Mouse (Mus musculus) MEL (cell line): ENCODE data around the gene Hmx3. TPM values are rescaled to one million over a fixed set of nuclear protein-coding genes. Genes with fewer than 3 reads are reported as not detected.

Experiments
- DNase-seq: peaks from one replicate; pipeline ENCODE4 v3.0.0; 2011; ENCODE audit warnings: low read depth, low spot score
- H3K27ac ChIP-seq: 2 replicates; pipeline ENCODE4 v1.5.1; 2012; ENCODE audit warnings: low read depth, mild to moderate bottlenecking, control low read depth, low read length, moderate library complexity; ENCODE audit not compliant: control insufficient read depth
- H3K27me3 ChIP-seq, 2 experiments: fragments of 150-350 bp in 1 of 2; sonication (generic) in 1 of 2; 2 replicates each; pipeline ENCODE4 v1.6.1; 2012; ENCODE audit warnings: low read length in 2 of 2, mild to moderate bottlenecking in 2 of 2, improper control_type of control experiment in 1 of 2, moderate library complexity in 1 of 2; ENCODE audit not compliant: insufficient read depth in 2 of 2, control insufficient read depth in 1 of 2
- H3K36me3 ChIP-seq, 2 experiments: 2 replicates each; pipeline ENCODE4 v1.6.1; 2012 to 2014; ENCODE audit warnings: low read length in 2 of 2, improper control_type of control experiment in 1 of 2, inconsistent platforms in 1 of 2, mild to moderate bottlenecking in 1 of 2; ENCODE audit not compliant: insufficient read depth in 2 of 2, control insufficient read depth in 1 of 2
- H3K4me1 ChIP-seq, 2 experiments: fragments of 150-350 bp in 1 of 2; sonication (generic) in 1 of 2; 2 replicates each; pipeline ENCODE4 v1.6.1; 2012; ENCODE audit warnings: low read length in 2 of 2, improper control_type of control experiment in 1 of 2, mild to moderate bottlenecking in 1 of 2; ENCODE audit not compliant: insufficient read depth in 2 of 2, control insufficient read depth in 1 of 2
- H3K4me3 ChIP-seq, 2 experiments: fragments of 150-350 bp in 1 of 2; sonication (generic) in 1 of 2; 2 replicates each; pipeline ENCODE4 v1.5.1; 2012; ENCODE audit warnings: low read depth in 2 of 2, low read length in 2 of 2, mild to moderate bottlenecking in 2 of 2, moderate library complexity in 2 of 2, control low read depth in 1 of 2, improper control_type of control experiment in 1 of 2; ENCODE audit not compliant: control insufficient read depth in 1 of 2, insufficient read depth in 1 of 2
- H3K79me2 ChIP-seq: 2 replicates; pipeline ENCODE4 v1.6.1; 2012; ENCODE audit warnings: mild to moderate bottlenecking, low read length, moderate library complexity; ENCODE audit not compliant: control insufficient read depth, poor library complexity, insufficient read depth
- H3K9ac ChIP-seq: 2 replicates; pipeline ENCODE4 v1.6.1; 2012; ENCODE audit warnings: low read depth, mild to moderate bottlenecking, control low read depth, low read length, moderate library complexity; ENCODE audit not compliant: control insufficient read depth, poor library complexity, severe bottlenecking
- H3K9me3 ChIP-seq: fragments of 150-350 bp; sonication (generic); replicated peaks from 2 replicates; pipeline ENCODE4 v1.6.1; 2012; ENCODE audit warnings: mild to moderate bottlenecking, low read length, improper control_type of control experiment, moderate library complexity; ENCODE audit not compliant: insufficient read depth
- BHLHE40 ChIP-seq: IDR thresholded peaks from 2 replicates; pipeline ENCODE4 v1.6.1; 2012; ENCODE audit warnings: low read depth, mild to moderate bottlenecking, inconsistent platforms, low read length, improper control_type of control experiment, borderline replicate concordance
- CHD1 ChIP-seq: IDR thresholded peaks from 2 replicates; pipeline ENCODE4 v1.6.1; 2012; ENCODE audit warnings: low read depth, mild to moderate bottlenecking, inconsistent platforms, low read length, improper control_type of control experiment
- CHD2 ChIP-seq: IDR thresholded peaks from 2 replicates; pipeline ENCODE4 v1.6.1; 2011; ENCODE audit warnings: low read length, improper control_type of control experiment
- ELF1 ChIP-seq: IDR thresholded peaks from 2 replicates; pipeline ENCODE4 v1.6.1; 2014; ENCODE audit warnings: low read depth, mild to moderate bottlenecking, inconsistent platforms, low read length, improper control_type of control experiment, moderate library complexity
- GATA1 ChIP-seq: IDR thresholded peaks from 2 replicates; pipeline ENCODE4 v1.6.1; 2011; ENCODE audit warnings: low read depth, low read length, improper control_type of control experiment
- JUND ChIP-seq: IDR thresholded peaks from 2 replicates; pipeline ENCODE4 v1.6.1; 2011; ENCODE audit warnings: low read depth, mild to moderate bottlenecking, improper control_type of control experiment, low read length
- MAFK ChIP-seq: IDR thresholded peaks from 2 replicates; pipeline ENCODE4 v1.6.1; 2011; ENCODE audit warnings: low read depth, mild to moderate bottlenecking, low read length, improper control_type of control experiment, borderline replicate concordance
- MEF2A ChIP-seq: IDR thresholded peaks from 2 replicates; pipeline ENCODE4 v1.6.1; 2014; ENCODE audit warnings: low read depth, mild to moderate bottlenecking, inconsistent platforms, low read length, improper control_type of control experiment; ENCODE audit not compliant: poor library complexity, insufficient replicate concordance, severe bottlenecking; ENCODE audit errors: extremely low read depth
- NELFE ChIP-seq: IDR thresholded peaks from 2 replicates; pipeline ENCODE4 v1.6.1; 2011; ENCODE audit warnings: low read depth, low read length, improper control_type of control experiment
- SMC3 ChIP-seq: IDR thresholded peaks from 2 replicates; pipeline ENCODE4 v1.6.1; 2011; ENCODE audit warnings: low read depth, low read length, improper control_type of control experiment
- TBP ChIP-seq: IDR thresholded peaks from 2 replicates; pipeline ENCODE4 v1.8.0; 2011; ENCODE audit warnings: low read depth, low read length, improper control_type of control experiment
- TCF12 ChIP-seq: IDR thresholded peaks from 2 replicates; pipeline ENCODE4 v1.6.1; 2014; ENCODE audit warnings: low read depth, mild to moderate bottlenecking, inconsistent platforms, low read length, improper control_type of control experiment, moderate library complexity
- UBTF ChIP-seq: IDR thresholded peaks from 2 replicates; pipeline ENCODE4 v1.6.1; 2012; ENCODE audit warnings: low read depth, mild to moderate bottlenecking, inconsistent platforms, low read length, improper control_type of control experiment, moderate library complexity, borderline replicate concordance; ENCODE audit not compliant: insufficient read depth
- USF1 ChIP-seq: IDR thresholded peaks from 2 replicates; pipeline ENCODE4 v1.6.1; 2014; ENCODE audit warnings: low read depth, mild to moderate bottlenecking, inconsistent platforms, low read length, improper control_type of control experiment, moderate library complexity
- ZC3H11A ChIP-seq: IDR thresholded peaks from 2 replicates; pipeline ENCODE4 v1.6.1; 2012; ENCODE audit warnings: low read depth, mild to moderate bottlenecking, inconsistent platforms, low read length, improper control_type of control experiment
- ZKSCAN1 ChIP-seq: IDR thresholded peaks from 2 replicates; pipeline ENCODE4 v1.6.1; 2012; ENCODE audit warnings: low read depth, mild to moderate bottlenecking, inconsistent platforms, low read length, improper control_type of control experiment, moderate library complexity
- ZNF384 ChIP-seq: IDR thresholded peaks from 2 replicates; pipeline ENCODE4 v1.6.1; 2012; ENCODE audit warnings: low read depth, mild to moderate bottlenecking, inconsistent platforms, low read length, improper control_type of control experiment
- polyA plus RNA-seq, 2 experiments: library from polyadenylated mRNA; stranded (reverse) in 1 of 2; unstranded in 1 of 2; fragments of >175 nt in 1 of 2; fragments of >200 nt in 1 of 2; gene quantifications; 2 replicates each; pipeline versions ENCODE4 v1.2.1 to v1.2.4; 2012; ENCODE audit warnings: low replicate concordance in 2 of 2, low read depth in 1 of 2; ENCODE audit not compliant: insufficient read length in 2 of 2, insufficient read depth in 1 of 2, missing spikeins in 1 of 2
- total RNA-seq: library from RNA; depleted of rRNA; stranded (reverse); fragments of 300-350 nt; gene quantifications from 2 replicates; pipeline ENCODE4 v1.2.3, GENCODE M21; 2012

Hmx3 gene
- total and polyA plus RNA-seq, 3 experiments: not detected

GRCm38 (mm10) chr7:131554341-131555180 is 11.9 kb downstream of the Hmx3 start:
- no peaks in the 10 kb centered on the region for H3K27me3 ChIP-seq
- peaks cover 5% of the 10 kb centered on the region; the same call in 1 of the 2 replicates for H3K79me2 ChIP-seq
- peak overlapping the region; percentile 73 to 91 for H3K4me3 ChIP-seq
- no peaks in the 10 kb centered on the region for H3K9me3 ChIP-seq
- peak; percentile 69 for DNase-seq
- H3K36me3 ChIP-seq: peaks cover 0 to 3% of the 10 kb centered on the region in 2 experiments; a peak in 2 of 4 replicates
- H3K4me1 ChIP-seq: peaks cover 0 to 3% of the 10 kb centered on the region in 2 experiments; a peak in 1 of 4 replicates
- peak overlapping the region; percentile 78 for H3K9ac ChIP-seq
- TF ChIP-seq UBTF: no peak; the same call in 1 of the 2 replicates
- peak; percentile 51; the same call in 1 of the 2 replicates for TF ChIP-seq TBP
- no peak for TF ChIP-seq GATA1
- TF ChIP-seq CHD1: 0 out of 2 replicates have a peak, but pooled peaks have one; percentile 20
- 0 out of 2 replicates have a peak, but pooled peaks have one; percentile 18 for TF ChIP-seq TCF12
- peak overlapping the region; percentile 15; the same call in 1 of the 2 replicates for H3K27ac ChIP-seq

- H3K27me3 ChIP-seq: no peaks in the 10 kb centered on the region
- no peak for DNase-seq
- peak overlapping the region in 1 of 2 experiments; percentile 73; a peak in 2 of 4 replicates for H3K4me3 ChIP-seq
- H3K9me3 ChIP-seq: no peaks in the 10 kb centered on the region
- peaks cover 0 to 3% of the 10 kb centered on the region in 2 experiments; a peak in 2 of 4 replicates for H3K4me1 ChIP-seq
- no peak overlapping the region; the same call in 1 of the 2 replicates for H3K9ac ChIP-seq
- peaks cover 0 to 4% of the 10 kb centered on the region in 2 experiments; a peak in 2 of 4 replicates for H3K36me3 ChIP-seq
- no peak overlapping the region for H3K27ac ChIP-seq
- H3K79me2 ChIP-seq: peaks cover 8% of the 10 kb centered on the region
- TF ChIP-seq ZKSCAN1 (no peak), CHD2 (no peak), JUND (no peak), ZNF384 (no peak), SMC3 (no peak), MEF2A (no peak), BHLHE40 (no peak), NELFE (no peak), MAFK (no peak), ZC3H11A (no peak), USF1 (no peak), ELF1 (no peak), UBTF (no peak)
Observed at GRCm38 (mm10) chr7:131555301-131556081, 12.8 kb downstream of the Hmx3 start.
